Mouse (Mus musculus) lung, adult 2 months (tissue): Measurements from ENCODE around the gene Vmn1r127.
"Not testable (repeated sequence)": the region's sequence is repeated elsewhere in the genome, so short reads cannot be mapped to it uniquely, and the experiment has no call there.

Source experiments
- CTCF ChIP-seq: fragments of 200-500 bp; IDR thresholded peaks from 2 replicates; pipeline ENCODE4 v1.5.1; 2011; ENCODE audit warnings: mild to moderate bottlenecking, low read length, control low read depth; ENCODE audit not compliant: insufficient read depth
- POLR2A ChIP-seq: fragments of 200-500 bp; IDR thresholded peaks from 2 replicates; pipeline ENCODE4 v1.6.1; 2011; ENCODE audit warnings: low read depth, mild to moderate bottlenecking, control low read depth, low read length, borderline replicate concordance; ENCODE audit errors: extremely low read depth

DNA sequence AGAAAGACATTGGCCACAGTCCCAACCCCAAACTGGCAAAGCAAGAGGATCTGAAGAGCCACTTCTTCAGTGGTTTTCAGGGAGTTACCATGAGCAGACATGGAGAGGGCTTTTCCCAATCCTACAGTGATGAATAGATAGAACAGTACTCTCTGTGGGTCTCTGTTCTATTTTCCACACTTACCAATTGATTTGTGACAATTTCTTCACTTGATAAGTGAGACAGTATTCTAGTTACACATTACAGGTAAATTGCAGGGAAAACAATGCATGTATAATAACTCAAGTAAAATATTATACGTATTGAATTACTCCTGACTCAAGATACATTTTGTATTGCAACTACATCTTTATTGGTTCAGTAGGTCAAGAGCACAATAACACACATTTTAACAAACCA lies 41.5 kb upstream of the Vmn1r127 start, which contains the start of gene Vmn1r129:
- TF ChIP-seq POLR2A, CTCF: not testable (repeated sequence)
